Mouse (Mus musculus) frontal cortex, postnatal 10 days (tissue): Measurements from ENCODE around the gene Resf1.
"Not testable (repeated sequence)": the region's sequence is repeated elsewhere in the genome, so short reads cannot be mapped to it uniquely, and the experiment has no call there.

ENCODE experiments used
- DNase-seq, 2 experiments: peaks; one replicate each; pipeline ENCODE4 v3.0.0; 2022; ENCODE audit warnings: low spot score in 2 of 2, mixed read lengths in 1 of 2

The Resf1 gene

GRCm38 (mm10) chr6:149308956-149309932 lies at the start of gene Resf1:
Gene Resf1 (plus strand): TSS chr6:149309414.
- peak; percentile 81 to 88 for DNase-seq

- no peak for DNase-seq
These were observed 48.4 kb upstream of the Resf1 start for GRCm38 (mm10) chr6:149260801-149261239.

GRCm38 (mm10) chr6:149267951-149268350 lies 41.3 kb upstream of the Resf1 start:
- no peak for DNase-seq

- DNase-seq = no peak
These were observed 30.9 kb upstream of the Resf1 start for GRCm38 (mm10) chr6:149278248-149278731.

GRCm38 (mm10) chr6:149278866-149279265 lies 30.3 kb upstream of the Resf1 start:
- no peak for DNase-seq

- DNase-seq = no peak
These were observed 28.7 kb upstream of the Resf1 start for GRCm38 (mm10) chr6:149280511-149280910.

- DNase-seq = not testable (repeated sequence)
These were observed 21.0 kb upstream of the Resf1 start for GRCm38 (mm10) chr6:149288190-149288589.

- not testable (repeated sequence) for DNase-seq
These were observed 6.0 kb upstream of the Resf1 start for GRCm38 (mm10) chr6:149303231-149303630.

- DNase-seq = no peak
These were observed 2.1 kb upstream of the Resf1 start for GRCm38 (mm10) chr6:149307092-149307491.

- DNase-seq = no peak
These were observed 1.4 kb upstream of the Resf1 start for GRCm38 (mm10) chr6:149307801-149308200.

GRCm38 (mm10) chr6:149310226-149310625 lies 1.0 kb downstream of the Resf1 start:
- DNase-seq = no peak

GRCm38 (mm10) chr6:149311044-149311443 lies 1.8 kb downstream of the Resf1 start:
- no peak for DNase-seq

GRCm38 (mm10) chr6:149311778-149312177 lies 2.6 kb downstream of the Resf1 start:
- DNase-seq = no peak

GRCm38 (mm10) chr6:149312221-149312620 lies 3.0 kb downstream of the Resf1 start:
- DNase-seq = no peak

- DNase-seq = no peak
These were observed 5.7 kb downstream of the Resf1 start for GRCm38 (mm10) chr6:149314918-149315317.

GRCm38 (mm10) chr6:149323523-149324241 lies 14.5 kb downstream of the Resf1 start:
- no peak for DNase-seq

- DNase-seq = no peak
These were observed 15.0 kb downstream of the Resf1 start for GRCm38 (mm10) chr6:149324242-149324633.

GRCm38 (mm10) chr6:149329071-149329470 lies 19.9 kb downstream of the Resf1 start:
- DNase-seq = no peak

GRCm38 (mm10) chr6:149330332-149330731 lies 21.1 kb downstream of the Resf1 start:
- DNase-seq = no peak

GRCm38 (mm10) chr6:149333036-149333435 lies 23.8 kb downstream of the Resf1 start:
- DNase-seq = no peak

- no peak for DNase-seq
These were observed 28.8 kb downstream of the Resf1 start for GRCm38 (mm10) chr6:149337990-149338389.

GRCm38 (mm10) chr6:149338622-149339021 lies 29.4 kb downstream of the Resf1 start:
- DNase-seq = no peak
